Mouse (Mus musculus) midbrain, embryonic 16.5 days (tissue): ENCODE measurements at regions not wholly inside any gene's neighbourhood (a gene's known extent, or its start where the extent isn't known, plus 50 kb on each side); places are given as distances from the start of the nearest gene placed in this dataset.

Experiments
- ATAC-seq: fragments of 200-750 bp; cut with Nextera tagmentation; 2 replicates; pipeline ENCODE4 v1.8.0; 2017; ENCODE audit warnings: moderate TSS enrichment
- H3K27ac ChIP-seq: fragments of 300-500 bp; sonication (generic); 2 replicates; pipeline ENCODE4 v1.5.1; 2014; ENCODE audit warnings: mild to moderate bottlenecking, low read length, mixed read lengths
- H3K27me3 ChIP-seq: fragments of 300-500 bp; sonication (generic); 2 replicates; pipeline ENCODE4 v1.6.1; 2014; ENCODE audit warnings: low read depth, low read length, mixed read lengths; ENCODE audit not compliant: control insufficient read depth, insufficient read depth
- H3K36me3 ChIP-seq: fragments of 300-500 bp; sonication (generic); 2 replicates; pipeline ENCODE4 v1.6.1; 2014; ENCODE audit warnings: mild to moderate bottlenecking, low read length, moderate library complexity, mixed read lengths; ENCODE audit not compliant: control insufficient read depth, insufficient read depth
- H3K4me1 ChIP-seq: fragments of 300-500 bp; sonication (generic); 2 replicates; pipeline ENCODE4 v1.6.1; 2014; ENCODE audit warnings: mild to moderate bottlenecking, low read length, mixed read lengths; ENCODE audit not compliant: control insufficient read depth, insufficient read depth
- H3K4me2 ChIP-seq: fragments of 300-500 bp; sonication (generic); 2 replicates; pipeline ENCODE4 v1.6.1; 2014; ENCODE audit warnings: mild to moderate bottlenecking, low read length, mixed read lengths
- H3K4me3 ChIP-seq: fragments of 300-500 bp; sonication (generic); 2 replicates; pipeline ENCODE4 v1.5.1; 2014; ENCODE audit warnings: low read depth, mild to moderate bottlenecking, low read length, moderate library complexity, mixed read lengths
- H3K9ac ChIP-seq: fragments of 300-500 bp; sonication (generic); 2 replicates; pipeline ENCODE4 v1.6.1; 2014; ENCODE audit warnings: low read depth, low read length, mixed read lengths
- H3K9me3 ChIP-seq: fragments of 300-500 bp; sonication (generic); replicated peaks from 2 replicates; pipeline ENCODE4 v1.6.1; 2014; ENCODE audit warnings: mild to moderate bottlenecking, low read length, mixed read lengths; ENCODE audit not compliant: control insufficient read depth, poor library complexity, severe bottlenecking
- whole genome bisulfite sequencing: fragments of 180-500 bp; shearing (Covaris S2); extraction: QIAGEN DNeasy Blood & Tissue Kit; methylation state at CpG from one replicate; pipeline ENCODE4 v1.1.7; 2014; 5-methylcytosine and 5-hydroxymethylcytosine counted together

DNA sequence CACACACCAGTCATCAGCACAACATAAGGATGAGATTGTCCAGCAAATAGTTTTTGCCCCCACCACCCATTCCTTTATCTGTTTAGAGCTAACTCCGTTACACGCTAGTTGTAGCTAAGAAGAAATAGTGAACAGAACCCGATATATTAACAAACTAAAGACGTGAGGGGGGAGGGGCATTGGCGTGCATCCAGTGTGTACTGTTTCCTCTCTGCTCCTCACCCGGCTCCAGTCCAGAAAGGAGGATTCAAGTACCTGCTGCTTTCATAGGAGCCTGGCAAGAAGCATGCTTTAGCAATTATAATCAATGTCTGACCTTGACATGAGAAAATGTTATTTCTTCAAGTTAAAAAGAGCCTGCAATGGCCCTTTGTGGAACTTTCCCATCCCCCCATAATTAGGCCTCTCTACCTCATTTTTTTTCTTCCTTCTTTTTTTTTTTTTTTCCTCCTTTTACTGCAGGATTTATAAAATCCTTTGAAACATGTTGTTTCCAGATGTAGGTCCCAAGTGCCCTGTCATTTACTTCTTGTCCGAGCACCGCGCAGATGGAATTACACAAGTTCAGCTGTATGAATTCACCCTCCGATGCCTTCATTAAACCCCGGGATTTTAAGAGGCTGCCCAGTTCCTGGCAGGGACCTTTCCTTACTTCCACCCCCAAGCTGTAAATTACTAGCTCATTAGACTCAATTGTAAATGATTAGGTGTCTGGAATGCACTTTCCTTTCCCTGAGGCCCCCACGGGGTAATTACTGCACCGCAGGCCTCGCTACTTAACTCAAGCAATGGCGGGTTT lies 116.6 kb upstream of the Lpar1 start:
- H3K4me1 ChIP-seq: peaks cover 9% of the 10 kb centered on the region
- H3K9me3 ChIP-seq: no peaks in the 10 kb centered on the region
- WGBS: 22% methylated on average over 15 of the region's 15 CpGs
- H3K9ac ChIP-seq: no peak overlapping the region
- H3K4me2 ChIP-seq: peak overlapping the region; percentile 34
- ATAC-seq: peak; percentile 66
- no peaks in the 10 kb centered on the region for H3K36me3 ChIP-seq
- H3K4me3 ChIP-seq: no peak overlapping the region
- H3K27me3 ChIP-seq: no peaks in the 10 kb centered on the region
- H3K27ac ChIP-seq: no peak overlapping the region

GRCm38 (mm10) chr4:58668368-58669153 lies 114.9 kb upstream of the Lpar1 start:
- Histone ChIP-seq H3K4me2 (no peak overlapping the region), H3K27me3 (no peaks in the 10 kb centered on the region), H3K4me3 (no peak overlapping the region), H3K9me3 (no peaks in the 10 kb centered on the region), H3K36me3 (no peaks in the 10 kb centered on the region), H3K9ac (no peak overlapping the region), H3K27ac (no peak overlapping the region), H3K4me1 (peaks cover 9% of the 10 kb centered on the region)
- no peak for ATAC-seq
- WGBS: 57% methylated on average over 8 of the region's 8 CpGs

GRCm38 (mm10) chr4:58663628-58664205 lies 110.0 kb upstream of the Lpar1 start:
- no peaks in the 10 kb centered on the region; the same call in 1 of the 2 replicates for H3K4me1 ChIP-seq
- H3K4me3 ChIP-seq: no peak overlapping the region
- no peak overlapping the region for H3K27ac ChIP-seq
- H3K4me2 ChIP-seq: no peak overlapping the region
- no peaks in the 10 kb centered on the region for H3K9me3 ChIP-seq
- no peak overlapping the region for H3K9ac ChIP-seq
- 65% methylated on average over 6 of the region's 6 CpGs for WGBS
- no peaks in the 10 kb centered on the region for H3K27me3 ChIP-seq
- no peak for ATAC-seq
- no peaks in the 10 kb centered on the region for H3K36me3 ChIP-seq

DNA sequence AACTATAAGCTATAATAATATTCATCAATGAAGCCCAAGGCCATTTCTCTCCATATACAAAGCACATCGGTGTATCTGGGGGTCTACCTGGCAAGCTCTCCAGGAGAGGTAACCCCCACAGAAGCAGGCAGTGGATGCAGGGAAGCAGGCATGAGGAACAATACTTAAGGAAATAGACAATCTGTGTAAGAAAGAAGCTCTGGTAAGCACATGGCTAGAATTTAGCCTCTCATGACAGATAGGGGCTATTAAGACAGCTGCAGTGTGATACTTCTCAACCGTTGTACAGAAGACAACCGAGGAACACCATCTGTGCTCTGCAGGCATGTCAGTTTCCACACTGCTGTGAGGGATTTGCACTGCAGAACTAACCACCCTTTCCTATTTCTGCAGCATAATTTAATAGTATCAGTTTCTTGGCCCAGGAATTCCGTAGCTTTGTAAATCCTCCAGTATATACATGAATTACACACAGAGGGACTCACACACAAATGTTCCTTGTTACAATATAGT lies 108.1 kb upstream of the Lpar1 start:
- no peaks in the 10 kb centered on the region; the same call in 1 of the 2 replicates for H3K4me1 ChIP-seq
- no peak overlapping the region for H3K4me3 ChIP-seq
- H3K36me3 ChIP-seq: no peaks in the 10 kb centered on the region
- H3K27ac ChIP-seq: no peak overlapping the region
- H3K9ac ChIP-seq: no peak overlapping the region
- no peak overlapping the region for H3K4me2 ChIP-seq
- ATAC-seq: no peak
- H3K27me3 ChIP-seq: no peaks in the 10 kb centered on the region
- no peaks in the 10 kb centered on the region for H3K9me3 ChIP-seq
- WGBS: 77% methylated on average over 4 of the region's 4 CpGs

DNA sequence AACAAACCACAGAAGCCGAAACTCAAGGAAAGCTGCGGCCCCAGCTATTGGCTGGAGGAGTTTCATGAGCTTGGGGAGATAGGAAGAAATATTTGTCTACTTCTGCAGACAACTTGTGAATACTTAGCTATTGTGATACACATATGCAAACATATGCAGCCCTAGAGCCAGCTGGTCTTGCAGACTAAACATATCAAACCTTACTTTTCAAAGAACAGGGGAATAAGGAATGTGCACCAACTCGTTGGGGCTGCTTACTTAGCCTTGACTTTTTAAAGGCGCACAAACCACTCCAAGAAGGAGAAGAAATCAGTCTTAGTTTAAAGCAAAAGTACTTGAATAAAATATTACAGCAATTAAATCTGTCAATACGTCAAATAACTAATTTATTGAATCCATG lies 106.8 kb upstream of the Lpar1 start:
- no peak for ATAC-seq
- Histone ChIP-seq H3K36me3 (no peaks in the 10 kb centered on the region), H3K27ac (no peak overlapping the region), H3K27me3 (no peaks in the 10 kb centered on the region), H3K4me2 (no peak overlapping the region), H3K4me3 (no peak overlapping the region), H3K9me3 (no peaks in the 10 kb centered on the region), H3K9ac (no peak overlapping the region), H3K4me1 (no peaks in the 10 kb centered on the region; the same call in 1 of the 2 replicates)
- 80% methylated on average over 5 of the region's 5 CpGs for WGBS

DNA sequence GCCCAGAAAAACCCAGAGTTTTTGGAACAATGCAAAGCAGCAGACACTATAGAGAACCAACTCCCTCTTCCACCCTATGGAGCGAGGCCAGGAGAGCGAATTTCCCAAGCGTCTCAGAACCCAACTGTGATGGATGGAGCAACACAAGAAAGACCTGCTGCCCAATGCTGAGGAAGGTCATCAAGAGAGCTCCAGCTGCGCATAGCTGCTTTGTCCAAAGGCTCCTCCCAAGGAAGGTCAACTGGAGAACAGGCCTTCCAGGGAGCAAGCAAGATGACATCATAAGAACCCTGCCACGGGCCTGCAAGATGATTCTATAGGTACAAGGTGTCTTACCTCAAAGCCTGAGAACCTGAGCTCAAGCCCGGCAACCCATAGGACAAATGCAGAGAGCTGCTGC lies 104.5 kb upstream of the Lpar1 start:
- WGBS: 66% methylated on average over 6 of the region's 6 CpGs
- ATAC-seq: no peak
- H3K36me3 ChIP-seq: no peaks in the 10 kb centered on the region
- H3K27ac ChIP-seq: no peak overlapping the region
- H3K27me3 ChIP-seq: no peaks in the 10 kb centered on the region
- no peaks in the 10 kb centered on the region for H3K9me3 ChIP-seq
- H3K4me1 ChIP-seq: no peaks in the 10 kb centered on the region; the same call in 1 of the 2 replicates
- H3K4me2 ChIP-seq: no peak overlapping the region
- no peak overlapping the region for H3K4me3 ChIP-seq
- H3K9ac ChIP-seq: no peak overlapping the region

DNA sequence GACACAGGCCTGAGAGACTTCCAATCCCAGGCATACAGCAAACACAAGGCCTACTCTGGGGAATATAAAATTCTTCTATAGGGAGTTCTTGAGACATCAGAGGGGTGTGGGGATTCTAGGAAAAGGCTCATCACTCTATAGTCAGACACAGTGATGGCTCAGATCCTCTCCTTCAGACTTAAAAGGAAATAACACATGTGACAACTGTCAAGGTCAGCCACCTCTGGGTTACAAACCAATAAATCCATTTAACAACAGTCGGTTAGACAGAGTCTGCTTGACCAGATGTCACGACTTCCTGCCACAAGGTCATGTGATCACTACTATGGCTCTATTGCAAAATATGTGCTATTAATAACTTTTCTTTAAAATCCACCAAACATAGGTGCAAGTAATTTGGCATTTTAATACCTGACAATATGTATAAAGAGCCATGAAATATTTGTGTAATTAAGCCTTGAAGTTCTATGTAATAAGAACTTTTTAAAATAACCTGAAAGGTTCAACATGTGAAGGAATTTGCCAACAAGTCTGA lies 94.1 kb upstream of the Lpar1 start:
- Histone ChIP-seq H3K4me2 (no peak overlapping the region), H3K4me3 (no peak overlapping the region), H3K27me3 (no peaks in the 10 kb centered on the region), H3K9me3 (no peaks in the 10 kb centered on the region), H3K36me3 (no peaks in the 10 kb centered on the region), H3K9ac (no peak overlapping the region), H3K27ac (no peak overlapping the region), H3K4me1 (no peaks in the 10 kb centered on the region)
- no peak for ATAC-seq
- 71% methylated on average over 2 of the region's 2 CpGs for WGBS

DNA sequence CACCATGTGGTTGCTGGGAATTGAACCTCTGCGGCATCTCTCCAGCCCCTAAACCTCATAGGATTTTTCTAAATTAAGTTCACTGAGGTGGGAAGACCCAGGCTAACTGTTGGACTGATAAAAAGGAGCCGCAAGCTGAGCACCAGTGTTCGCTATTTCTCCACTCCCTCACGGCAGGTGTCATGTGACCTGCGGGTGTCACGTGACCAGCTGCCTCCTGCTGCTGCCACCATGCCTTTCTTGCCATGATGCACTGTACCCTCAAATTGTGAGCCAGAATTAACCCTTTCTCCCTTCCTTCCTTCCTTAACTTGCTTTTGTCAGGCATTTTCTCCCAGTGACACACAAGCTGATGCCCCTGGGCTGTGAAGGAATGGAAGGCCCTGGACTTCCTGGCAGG lies 93.1 kb upstream of the Lpar1 start:
- no peak overlapping the region for H3K27ac ChIP-seq
- 96% methylated on average over 6 of the region's 6 CpGs for WGBS

More for the DNA sequence above, 93.1 kb upstream of the Lpar1 start:
- no peak overlapping the region for H3K4me3 ChIP-seq
- H3K4me2 ChIP-seq: no peak overlapping the region
- H3K36me3 ChIP-seq: no peaks in the 10 kb centered on the region
- ATAC-seq: no peak
- no peak overlapping the region for H3K9ac ChIP-seq
- H3K9me3 ChIP-seq: no peaks in the 10 kb centered on the region
- no peaks in the 10 kb centered on the region for H3K4me1 ChIP-seq
- H3K27me3 ChIP-seq: no peaks in the 10 kb centered on the region
